Mouse (Mus musculus) CH12.LX (cell line): ENCODE data around the gene Gbgt1.

ENCODE experiments used
- CTCF ChIP-seq, 2 experiments: IDR thresholded peaks in 1 of 2; conservative IDR thresholded peaks in 1 of 2; 2 replicates each; pipeline ENCODE4 v1.5.1; 2011 to 2012; ENCODE audit warnings: low read depth in 2 of 2, low read length in 2 of 2, improper control_type of control experiment in 1 of 2, inconsistent platforms in 1 of 2, mild to moderate bottlenecking in 1 of 2, moderate library complexity in 1 of 2
- E2F4 ChIP-seq: IDR thresholded peaks from 2 replicates; pipeline ENCODE4 v1.6.1; 2011; ENCODE audit warnings: low read depth, low read length, improper control_type of control experiment; ENCODE audit not compliant: insufficient replicate concordance
- ELF1 ChIP-seq: IDR thresholded peaks from 2 replicates; pipeline ENCODE4 v1.6.1; 2014; ENCODE audit warnings: low read depth, mild to moderate bottlenecking, inconsistent platforms, low read length, improper control_type of control experiment
- EP300 ChIP-seq: IDR thresholded peaks from 2 replicates; pipeline ENCODE4 v1.6.1; 2011; ENCODE audit warnings: low read length, improper control_type of control experiment
- JUND ChIP-seq: conservative IDR thresholded peaks from 2 replicates; pipeline ENCODE4 v1.6.1; 2011; ENCODE audit warnings: low read depth, low read length, improper control_type of control experiment
- MXI1 ChIP-seq: IDR thresholded peaks from 2 replicates; pipeline ENCODE4 v1.6.1; 2011; ENCODE audit warnings: mild to moderate bottlenecking, low read depth, low read length, improper control_type of control experiment
- POLR2A ChIP-seq: IDR thresholded peaks from 2 replicates; pipeline ENCODE4 v1.6.1; 2011; ENCODE audit warnings: low read depth, mild to moderate bottlenecking, improper control_type of control experiment, low read length
- POLR2AphosphoS2 ChIP-seq: IDR thresholded peaks from 2 replicates; pipeline ENCODE4 v1.6.1; 2011; ENCODE audit warnings: low read depth, low read length, improper control_type of control experiment
- SIN3A ChIP-seq: IDR thresholded peaks from 2 replicates; pipeline ENCODE4 v1.6.1; 2012; ENCODE audit warnings: low read length, improper control_type of control experiment, inconsistent platforms
- TBP ChIP-seq: conservative IDR thresholded peaks from 2 replicates; pipeline ENCODE4 v1.6.1; 2011; ENCODE audit warnings: low read depth, low read length, improper control_type of control experiment
- TCF12 ChIP-seq: IDR thresholded peaks from 2 replicates; pipeline ENCODE4 v1.6.1; 2014; ENCODE audit warnings: low read depth, mild to moderate bottlenecking, inconsistent platforms, low read length, improper control_type of control experiment
- UBTF ChIP-seq: IDR thresholded peaks from 2 replicates; pipeline ENCODE4 v1.6.1; 2012; ENCODE audit warnings: low read depth, mild to moderate bottlenecking, inconsistent platforms, low read length, improper control_type of control experiment, moderate library complexity
- ZKSCAN1 ChIP-seq: IDR thresholded peaks from 2 replicates; pipeline ENCODE4 v1.6.1; 2012; ENCODE audit warnings: low read depth, inconsistent platforms, low read length, improper control_type of control experiment, borderline replicate concordance

DNA sequence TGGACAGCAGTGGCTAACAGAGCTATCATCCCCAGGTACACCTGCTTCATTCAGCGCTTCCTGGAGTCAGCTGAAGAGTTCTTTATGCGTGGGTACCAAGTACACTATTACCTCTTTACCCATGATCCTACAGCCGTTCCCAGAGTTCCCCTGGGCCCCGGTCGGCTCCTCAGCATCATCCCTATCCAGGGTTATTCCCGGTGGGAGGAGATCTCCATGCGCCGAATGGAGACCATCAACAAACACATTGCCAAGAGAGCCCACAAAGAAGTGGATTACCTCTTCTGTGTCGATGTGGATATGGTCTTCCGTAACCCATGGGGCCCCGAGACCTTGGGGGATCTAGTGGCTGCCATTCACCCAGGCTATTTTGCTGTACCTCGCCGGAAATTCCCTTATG lies 8.0 kb downstream of the Gbgt1 start:
- TF ChIP-seq POLR2A (no peak), E2F4 (no peak), CTCF (conservative IDR thresholded peaks at IDR 0.05 in 1 of 2, IDR thresholded peaks at IDR 0.05 in 1 of 2; ENCODE audit: low read depth in 2 of 2, low read length in 2 of 2) (no peak), EP300 (no peak), TCF12 (no peak), MXI1 (no peak), SIN3A (no peak), UBTF (no peak), JUND (no peak), ELF1 (no peak), TBP (no peak), POLR2AphosphoS2 (no peak), ZKSCAN1 (no peak)
